Mouse (Mus musculus) adrenal gland, adult 18-20 months (tissue): ENCODE results near the gene Ccdc150. TPM values are rescaled to one million over a fixed set of nuclear protein-coding genes. Genes with fewer than 3 reads are reported as not detected.

ENCODE experiments used
- total RNA-seq, 2 experiments: library from RNA; stranded (reverse); gene quantifications; 1 replicate in 1 of 2; 2 replicates in 1 of 2; pipeline ENCODE4 v1.2.3; 2021

The Ccdc150 gene
- total RNA-seq, 2 experiments from 2014 or later, result not detected

Other genes starting within 250 kb of the Ccdc150 start
- 10 to 100 TPM; 10.2 to 10.3 TPM for gene Hecw2, start 55.5 kb upstream of the Ccdc150 start, total RNA-seq
- gene Gtf3c3, start 188.3 kb downstream of the Ccdc150 start, total RNA-seq, result 10 to 100 TPM; 13.4 to 16.2 TPM